Mouse (Mus musculus) Muller cell, postnatal 12 days (primary cell): ENCODE data around the gene Cnksr3.

Experiments used
- DNase-seq: peaks from one replicate; pipeline ENCODE4 v3.0.0-alpha.2; 2015; ENCODE audit errors: inconsistent ontology term

The Cnksr3 gene

DNA sequence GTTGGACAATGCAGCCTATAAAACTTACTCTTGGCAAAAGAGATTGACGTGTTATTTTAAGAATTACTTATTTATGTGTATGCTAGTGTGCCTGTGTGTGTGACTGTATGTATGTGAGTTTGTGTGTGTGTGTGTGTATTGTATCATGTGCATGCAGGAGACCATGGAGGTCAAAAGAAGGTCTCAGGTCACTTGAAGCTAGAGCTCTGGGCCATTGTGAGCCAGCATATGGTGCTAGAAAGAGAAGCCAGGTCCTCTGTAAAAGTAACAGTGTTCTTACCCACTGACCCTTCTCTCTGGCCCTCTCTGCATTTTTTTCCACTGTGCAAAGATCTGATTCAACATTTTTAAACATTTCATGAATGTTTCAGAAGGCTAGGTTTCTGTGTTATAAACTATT is 134.1 kb downstream of the Cnksr3 start:
- DNase-seq: no peak

DNA sequence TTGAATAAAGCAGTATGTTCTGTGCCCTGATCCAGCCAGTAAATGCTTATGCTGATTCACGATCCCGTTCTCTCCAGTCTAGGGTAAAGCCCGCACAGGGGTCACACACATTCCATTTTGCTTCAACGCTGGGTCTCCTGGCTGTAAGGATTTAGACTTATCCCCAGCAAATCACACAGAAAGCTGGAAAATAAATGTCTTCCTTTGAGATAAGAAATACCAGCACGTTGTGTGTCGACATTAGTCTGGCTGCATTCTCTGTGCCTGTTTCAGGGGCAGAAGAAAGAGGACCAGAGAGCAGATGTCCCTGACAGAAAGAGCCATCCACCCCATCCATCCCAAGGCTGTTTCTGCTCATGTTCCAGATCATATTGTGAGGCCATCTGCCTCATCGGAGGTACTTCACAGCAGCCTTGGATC is 134.6 kb downstream of the Cnksr3 start:
- DNase-seq: no peak

DNA sequence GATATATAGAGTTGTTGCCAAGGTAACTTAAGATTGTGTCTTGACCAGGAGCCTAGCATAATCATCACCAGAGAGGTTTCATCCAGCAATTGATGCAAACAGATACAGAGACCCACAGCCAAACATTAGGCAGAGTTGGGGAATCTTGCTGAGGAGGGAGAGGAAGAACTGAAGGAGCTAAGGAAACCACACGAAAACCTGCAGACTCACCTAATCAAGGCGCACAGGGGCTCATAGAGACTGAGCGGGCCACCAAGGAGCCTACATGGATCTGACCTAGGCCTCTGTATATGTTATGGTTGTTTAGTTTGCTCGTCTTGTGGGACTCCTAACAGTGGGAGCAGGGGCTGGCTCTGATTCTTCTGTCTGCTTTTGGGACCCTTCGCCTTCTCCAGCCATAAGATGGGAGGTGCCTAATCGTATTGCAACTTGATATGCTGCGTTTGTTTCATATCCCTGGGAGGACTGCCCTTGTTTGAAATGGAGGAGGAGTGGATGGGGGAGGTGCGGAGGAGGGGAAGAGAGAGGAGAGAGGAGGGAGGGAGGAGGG is 135.3 kb downstream of the Cnksr3 start:
- no peak for DNase-seq

DNA sequence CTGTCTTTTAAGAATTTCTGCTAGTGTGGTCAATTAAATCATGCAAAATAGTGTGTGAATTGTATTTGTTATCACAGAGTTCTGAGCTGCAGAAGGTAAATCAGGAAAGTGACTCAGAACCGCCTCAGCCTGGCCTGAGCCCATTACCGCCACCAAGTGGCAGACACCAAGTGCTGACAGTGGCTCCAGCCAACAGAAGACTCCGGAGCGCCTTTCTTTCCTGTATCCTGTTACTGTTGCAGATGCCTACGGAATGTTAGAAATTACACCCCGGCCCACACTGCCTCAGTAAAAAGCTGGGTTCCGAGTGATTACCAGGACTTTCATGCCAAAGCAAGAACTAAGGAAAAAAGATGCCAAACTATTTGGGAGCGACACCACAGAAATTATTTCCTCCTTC is 135.8 kb downstream of the Cnksr3 start:
- peak; percentile 72 for DNase-seq

DNA sequence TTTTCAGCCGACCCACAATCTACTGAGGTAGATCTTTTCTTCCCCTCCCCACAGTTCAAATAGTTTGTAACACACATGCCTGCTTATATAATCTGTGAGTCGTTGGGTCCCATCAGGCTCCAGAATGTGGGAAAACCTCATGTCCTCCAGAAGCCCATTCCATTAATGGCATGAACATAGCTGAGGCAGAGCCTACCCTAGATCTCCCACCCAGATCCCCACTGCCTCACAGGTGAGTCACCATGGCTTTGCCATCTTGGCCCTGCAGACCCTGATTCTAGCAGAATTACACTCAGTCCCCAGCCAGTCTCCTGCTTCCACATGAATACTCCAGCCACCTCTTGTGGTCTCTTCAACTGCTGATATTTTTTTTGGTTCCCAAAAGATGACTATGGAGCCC is 136.4 kb downstream of the Cnksr3 start:
- peak; percentile 37 for DNase-seq

DNA sequence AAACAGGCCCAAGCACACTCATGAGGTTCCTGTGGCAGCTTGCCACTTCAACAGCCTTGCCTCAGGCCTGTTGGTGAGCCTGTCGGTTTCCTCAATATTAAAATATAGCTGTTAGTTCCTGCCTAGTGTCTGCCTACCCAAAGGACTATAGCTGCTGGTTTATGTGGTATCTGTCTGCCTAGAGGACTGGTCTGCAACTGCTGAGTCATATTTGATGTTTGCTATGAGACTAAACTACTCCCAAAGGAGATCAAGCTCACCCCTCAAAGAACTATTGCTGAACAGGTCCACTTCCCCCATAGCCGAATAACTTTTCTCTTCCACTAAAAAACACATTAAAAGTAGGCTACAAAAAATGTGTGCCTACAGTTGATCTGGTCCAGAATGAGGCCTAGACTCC is 137.8 kb downstream of the Cnksr3 start:
- DNase-seq: no peak

DNA sequence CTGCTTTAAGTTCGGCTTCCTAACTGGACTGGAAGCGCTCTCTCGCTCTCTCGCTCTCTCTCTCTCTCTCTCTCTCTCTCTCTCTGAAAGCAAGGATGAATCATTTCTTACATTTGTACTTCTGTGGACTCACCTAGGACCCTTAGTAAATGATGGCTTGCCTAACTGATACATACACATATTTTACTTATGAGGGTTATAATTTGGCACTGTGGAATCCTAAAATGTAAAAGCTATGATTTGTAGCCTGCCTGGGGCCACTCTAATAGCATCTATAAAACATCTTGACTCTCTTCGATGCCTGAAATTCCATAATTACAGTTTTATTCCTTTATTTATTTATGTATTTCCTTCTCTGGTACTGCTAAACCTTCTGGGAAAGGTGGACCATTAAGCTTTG is 141.1 kb downstream of the Cnksr3 start:
- DNase-seq: no peak

DNA sequence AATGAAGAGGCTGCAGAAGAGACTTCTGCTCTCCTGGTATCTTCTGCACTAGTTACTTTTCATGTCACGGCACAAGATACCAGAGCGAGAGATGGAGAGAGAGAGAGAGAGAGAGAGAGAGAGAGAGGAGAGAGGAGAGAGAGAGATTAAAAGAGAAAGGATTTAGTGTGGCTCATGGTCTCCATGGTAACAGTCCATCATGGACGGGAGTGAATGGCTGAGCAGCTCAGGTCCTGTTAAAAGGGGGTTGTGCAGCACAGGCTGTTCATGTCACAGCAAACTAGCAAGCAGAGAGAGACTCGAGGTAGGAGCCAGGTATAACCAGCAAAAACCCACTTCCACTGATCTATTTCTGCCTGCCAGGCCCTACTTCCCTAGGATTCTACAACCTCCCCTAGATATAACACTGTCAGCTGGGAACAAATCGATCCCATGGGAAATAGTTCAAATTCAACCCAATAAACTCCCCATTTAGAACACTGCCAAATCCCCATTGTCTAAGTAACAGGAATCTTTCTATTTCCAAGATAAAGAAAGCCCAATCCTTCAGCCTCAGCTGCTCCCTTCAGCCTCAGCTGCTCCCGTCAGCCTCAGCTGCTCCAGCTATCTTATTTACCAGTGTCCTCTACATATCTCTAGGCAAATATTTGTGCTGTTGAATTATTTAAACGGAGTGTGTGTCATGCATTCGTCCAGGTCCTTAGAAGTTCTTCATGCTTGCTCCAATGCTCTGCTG is 141.8 kb downstream of the Cnksr3 start:
- no peak for DNase-seq

DNA sequence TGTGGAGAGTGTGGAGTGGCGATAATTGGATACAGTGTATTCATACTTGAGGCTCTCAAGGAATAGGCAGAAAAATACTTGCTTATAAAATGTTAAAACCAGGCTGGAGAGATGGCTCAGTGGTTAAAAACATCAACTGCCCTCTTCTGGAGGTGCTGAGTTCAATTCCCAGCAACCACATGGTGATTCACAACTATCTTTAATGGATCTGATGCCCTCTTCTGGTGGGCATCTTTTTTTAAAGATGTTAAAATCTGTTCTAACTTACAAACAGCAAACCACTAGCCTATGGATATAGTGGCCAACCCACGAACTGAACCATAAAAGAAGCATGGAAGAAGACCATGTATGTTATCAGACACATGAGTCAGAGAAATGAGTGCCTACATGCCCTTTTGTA is 142.9 kb downstream of the Cnksr3 start:
- DNase-seq: no peak
